Mouse (Mus musculus): ENCODE measurements around the gene Grhpr. TPM values are rescaled to one million over a fixed set of nuclear protein-coding genes. Genes with fewer than 3 reads are reported as not detected.

Gene Grhpr
- 60.2 and 65.4 TPM in 2 replicates for polyA plus RNA-seq (2014; fragmentation: Nextera tagmentation; extraction: Ambion mirVana)

DNA sequence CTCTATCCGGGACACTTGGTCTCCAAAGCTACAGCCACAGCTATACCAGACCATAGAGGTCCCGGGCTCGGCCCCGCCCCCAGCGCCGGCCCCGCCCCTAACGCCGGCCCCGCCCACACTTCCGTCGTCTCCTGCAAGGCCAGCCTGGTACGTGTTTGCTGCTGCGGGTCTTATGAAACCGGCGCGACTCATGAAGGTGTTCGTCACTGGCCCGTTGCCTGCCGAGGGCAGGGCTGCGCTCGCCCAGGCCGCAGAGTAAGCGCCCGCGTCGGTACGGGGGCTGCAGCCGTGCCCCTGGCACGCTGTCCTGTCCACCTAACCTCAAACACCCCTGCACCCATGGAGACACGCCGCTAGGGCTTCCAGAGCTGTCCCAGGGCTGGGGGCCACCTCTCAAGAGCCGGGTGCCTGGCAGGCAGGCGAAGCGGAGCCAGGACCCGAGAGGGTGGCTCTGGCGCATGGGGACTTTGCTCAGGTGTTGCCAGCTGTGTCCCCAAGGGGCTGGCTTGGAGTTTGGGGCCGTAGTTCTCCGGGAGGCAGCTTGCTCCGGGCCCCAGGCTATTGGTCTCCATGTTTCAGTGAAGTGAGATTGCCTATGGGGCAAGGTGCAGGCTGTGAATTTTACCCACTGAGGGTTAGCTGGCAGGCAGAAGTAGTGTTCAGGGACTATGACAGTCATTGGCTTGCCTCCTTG, at the start of gene Grhpr:
Gene Grhpr, plus strand, starts transcription at position 116 of the 694 bp plus-strand sequence.
- under 1% methylated on average over 40 of the region's 40 CpGs for WGBS

DNA sequence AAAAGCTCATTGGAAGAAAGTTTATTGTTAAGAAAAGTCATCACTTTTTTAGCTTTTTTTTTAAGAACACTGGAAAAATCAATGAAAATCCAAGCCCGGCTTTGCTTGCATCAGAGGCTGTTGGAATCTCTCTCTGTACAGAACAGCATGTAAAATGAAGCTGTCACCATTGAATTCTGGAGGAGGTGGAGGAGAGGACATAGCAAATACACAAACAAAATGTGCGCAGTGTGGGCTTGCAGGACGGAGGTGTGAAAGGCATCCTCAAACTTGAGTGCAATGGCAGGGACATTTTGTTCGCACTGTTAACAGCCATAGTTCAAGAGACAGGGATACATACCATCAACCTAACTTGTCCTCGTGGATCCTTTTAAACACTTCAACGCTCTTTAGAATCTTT, 49.5 kb upstream of the Grhpr start:
- Histone ChIP-seq H3K9me3 (ENCODE audit: control insufficient read depth, low read length) (no peaks in the 10 kb centered on the region), H3K27ac (ENCODE audit: low read depth, low read length) (no peak overlapping the region), H3K27me3 (ENCODE audit: control insufficient read depth, insufficient read depth, low read length) (no peaks in the 10 kb centered on the region), H3K4me3 (ENCODE audit: low read length) (no peak overlapping the region), H3K9ac (ENCODE audit: low read depth, low read length) (no peak overlapping the region), H3K4me2 (replicated peaks; ENCODE audit: low read depth, low read length) (no peak overlapping the region), H3K4me1 (ENCODE audit: control insufficient read depth, insufficient read depth, low read length) (no peaks in the 10 kb centered on the region), H3K36me3 (ENCODE audit: control insufficient read depth, insufficient read depth, low read length) (peaks cover 46% of the 10 kb centered on the region)
- 94% methylated on average over 6 of the region's 6 CpGs for WGBS
- ATAC-seq (ENCODE audit: low FRiP score, low TSS enrichment), result no peak

More for the DNA sequence above, at the start of gene Grhpr:
- peak within 1 kb of the TSS; percentile 81 for H3K4me3 ChIP-seq (ENCODE audit: low read length)
- no peaks in the 10 kb centered on the region for H3K27me3 ChIP-seq (ENCODE audit: control insufficient read depth, insufficient read depth, low read length)
- no peaks in the 10 kb centered on the region for H3K9me3 ChIP-seq (ENCODE audit: control insufficient read depth, low read length)
- peaks cover 6% of the 10 kb centered on the region; the same call in 1 of the 2 replicates for H3K4me1 ChIP-seq (ENCODE audit: control insufficient read depth, insufficient read depth, low read length)
- peak within 1 kb of the TSS; percentile 93 for H3K4me2 ChIP-seq (replicated peaks; ENCODE audit: low read depth, low read length)
- peak within 1 kb of the TSS; percentile 68 for H3K27ac ChIP-seq (ENCODE audit: low read depth, low read length)
- peak within 1 kb of the TSS; percentile 85 for H3K9ac ChIP-seq (ENCODE audit: low read depth, low read length)
- ATAC-seq (ENCODE audit: low FRiP score, low TSS enrichment), result peak; percentile 93
- H3K36me3 ChIP-seq (ENCODE audit: control insufficient read depth, insufficient read depth, low read length), result peaks cover 14% of the 10 kb centered on the region; the same call in 1 of the 2 replicates

DNA sequence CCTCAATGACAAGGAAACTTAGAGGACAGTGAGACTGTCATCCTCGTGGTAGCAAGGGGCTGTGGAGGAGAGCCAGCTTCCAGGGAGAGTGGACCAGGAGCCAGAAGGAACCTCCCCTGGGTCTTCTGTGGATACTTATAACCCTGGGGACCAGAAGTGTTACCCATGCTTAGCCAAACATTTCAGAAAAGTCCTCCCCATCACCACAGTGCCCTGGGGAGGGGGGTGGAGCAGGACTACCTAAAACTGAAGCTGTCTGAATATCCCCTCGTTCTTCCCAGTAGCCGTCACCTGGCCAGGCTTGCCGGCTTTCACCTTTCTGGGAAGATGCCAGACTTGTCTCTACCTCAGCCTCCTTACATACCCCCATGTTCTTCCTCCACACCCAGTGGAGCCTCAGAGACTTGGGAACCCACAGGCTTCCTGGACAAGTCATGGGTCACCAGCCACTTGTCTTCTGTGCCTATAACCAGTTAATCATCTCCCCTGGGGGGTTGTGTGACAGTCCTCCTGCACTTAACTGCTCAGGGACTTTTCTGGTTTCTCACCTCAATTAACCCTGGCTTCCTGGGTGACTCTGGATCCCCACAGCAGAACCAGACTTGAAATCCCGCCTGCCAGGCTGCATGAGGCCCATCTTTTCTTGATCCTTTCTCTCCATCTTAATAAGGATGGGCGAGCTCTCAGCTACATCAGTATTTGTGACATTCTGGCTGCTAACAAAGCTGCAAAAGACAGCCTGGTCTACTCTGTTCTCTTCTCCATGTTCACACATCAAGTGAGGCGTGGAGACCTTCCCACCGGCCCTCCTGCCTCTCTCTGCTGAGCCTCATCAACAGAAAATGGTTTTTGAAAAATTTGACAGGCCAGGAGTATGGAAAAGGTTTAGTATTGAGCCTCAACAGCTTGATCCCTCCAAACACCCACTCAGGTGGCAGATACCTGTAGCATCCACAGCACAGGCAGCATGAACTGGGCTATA, 42.5 kb upstream of the Grhpr start:
- no peaks in the 10 kb centered on the region; the same call in 1 of the 2 replicates for H3K4me1 ChIP-seq (ENCODE audit: control insufficient read depth, insufficient read depth, low read length)
- H3K4me3 ChIP-seq (ENCODE audit: low read length), result no peak overlapping the region
- no peak for ATAC-seq (ENCODE audit: low FRiP score, low TSS enrichment)
- H3K27ac ChIP-seq (ENCODE audit: low read depth, low read length), result no peak overlapping the region
- H3K9ac ChIP-seq (ENCODE audit: low read depth, low read length), result no peak overlapping the region
- 68% methylated on average over 8 of the region's 8 CpGs for WGBS
- no peaks in the 10 kb centered on the region for H3K27me3 ChIP-seq (ENCODE audit: control insufficient read depth, insufficient read depth, low read length)
- H3K4me2 ChIP-seq (replicated peaks; ENCODE audit: low read depth, low read length), result no peak overlapping the region
- H3K9me3 ChIP-seq (ENCODE audit: control insufficient read depth, low read length), result no peaks in the 10 kb centered on the region
- peaks cover 3% of the 10 kb centered on the region; the same call in 1 of the 2 replicates for H3K36me3 ChIP-seq (ENCODE audit: control insufficient read depth, insufficient read depth, low read length)

DNA sequence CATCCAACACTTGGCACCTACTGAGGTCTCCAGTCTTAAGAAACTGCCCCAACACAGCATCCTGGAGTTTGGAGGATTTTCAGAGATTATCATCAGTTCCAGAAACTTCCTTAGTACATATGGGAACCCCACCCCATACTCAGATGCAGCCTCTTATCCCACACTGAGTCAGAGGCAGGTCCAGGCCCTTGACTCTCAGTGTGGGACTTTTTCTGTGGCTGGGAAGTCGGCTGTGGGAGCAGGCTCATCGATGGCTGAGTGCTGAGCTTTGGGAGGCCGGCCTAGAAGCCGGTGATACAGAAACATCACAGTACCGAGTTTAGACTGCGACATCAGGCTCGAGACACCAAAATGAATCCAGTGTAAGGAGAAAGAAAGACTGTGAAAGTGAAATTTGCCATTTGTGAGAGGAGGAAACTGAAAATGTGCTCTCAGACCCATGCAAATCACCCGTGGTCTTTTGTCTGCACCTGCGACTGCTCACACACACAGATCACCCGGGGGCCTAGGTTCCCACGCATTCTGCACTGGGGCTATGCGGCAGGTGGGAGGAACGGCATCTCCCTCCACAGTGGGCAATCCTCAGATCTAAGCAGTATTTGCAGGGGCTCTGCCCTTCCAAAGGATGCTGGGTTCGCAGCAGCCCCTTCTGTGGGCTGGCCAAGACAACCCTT, 41.5 kb upstream of the Grhpr start:
- Histone ChIP-seq H3K9ac (ENCODE audit: low read depth, low read length) (no peak overlapping the region), H3K27me3 (ENCODE audit: control insufficient read depth, insufficient read depth, low read length) (no peaks in the 10 kb centered on the region), H3K9me3 (ENCODE audit: control insufficient read depth, low read length) (no peaks in the 10 kb centered on the region), H3K27ac (ENCODE audit: low read depth, low read length) (no peak overlapping the region), H3K4me1 (ENCODE audit: control insufficient read depth, insufficient read depth, low read length) (no peaks in the 10 kb centered on the region; the same call in 1 of the 2 replicates), H3K36me3 (ENCODE audit: control insufficient read depth, insufficient read depth, low read length) (no peaks in the 10 kb centered on the region), H3K4me3 (ENCODE audit: low read length) (no peak overlapping the region), H3K4me2 (replicated peaks; ENCODE audit: low read depth, low read length) (no peak overlapping the region)
- no peak for ATAC-seq (ENCODE audit: low FRiP score, low TSS enrichment)
- 83% methylated on average over 14 of the region's 14 CpGs for WGBS

DNA sequence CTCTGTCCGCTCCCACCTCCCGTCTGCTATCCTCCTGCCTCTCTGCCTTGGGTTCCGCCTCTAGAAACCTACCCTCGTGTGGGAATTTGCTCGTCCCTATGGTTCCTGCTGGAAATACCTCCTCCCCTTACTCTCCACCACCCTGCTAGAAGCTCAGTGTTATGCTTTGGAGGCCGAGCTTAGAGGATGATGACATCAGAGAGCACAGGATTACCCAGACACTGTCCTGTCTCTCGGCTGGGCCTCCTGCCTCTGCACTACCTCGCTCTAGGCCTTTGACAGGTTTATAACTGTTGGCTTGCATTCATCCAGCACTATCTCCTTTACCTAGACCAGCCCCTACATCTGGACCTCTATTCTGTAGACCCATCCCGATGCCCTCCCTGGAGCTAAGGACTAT, 40.9 kb upstream of the Grhpr start:
- ATAC-seq (ENCODE audit: low FRiP score, low TSS enrichment), result no peak
- Histone ChIP-seq H3K4me2 (replicated peaks; ENCODE audit: low read depth, low read length) (no peak overlapping the region), H3K27ac (ENCODE audit: low read depth, low read length) (no peak overlapping the region), H3K4me3 (ENCODE audit: low read length) (no peak overlapping the region), H3K27me3 (ENCODE audit: control insufficient read depth, insufficient read depth, low read length) (no peaks in the 10 kb centered on the region), H3K36me3 (ENCODE audit: control insufficient read depth, insufficient read depth, low read length) (no peaks in the 10 kb centered on the region), H3K9me3 (ENCODE audit: control insufficient read depth, low read length) (no peaks in the 10 kb centered on the region), H3K9ac (ENCODE audit: low read depth, low read length) (no peak overlapping the region), H3K4me1 (ENCODE audit: control insufficient read depth, insufficient read depth, low read length) (no peaks in the 10 kb centered on the region; the same call in 1 of the 2 replicates)
- 79% methylated on average over 9 of the region's 9 CpGs for WGBS

DNA sequence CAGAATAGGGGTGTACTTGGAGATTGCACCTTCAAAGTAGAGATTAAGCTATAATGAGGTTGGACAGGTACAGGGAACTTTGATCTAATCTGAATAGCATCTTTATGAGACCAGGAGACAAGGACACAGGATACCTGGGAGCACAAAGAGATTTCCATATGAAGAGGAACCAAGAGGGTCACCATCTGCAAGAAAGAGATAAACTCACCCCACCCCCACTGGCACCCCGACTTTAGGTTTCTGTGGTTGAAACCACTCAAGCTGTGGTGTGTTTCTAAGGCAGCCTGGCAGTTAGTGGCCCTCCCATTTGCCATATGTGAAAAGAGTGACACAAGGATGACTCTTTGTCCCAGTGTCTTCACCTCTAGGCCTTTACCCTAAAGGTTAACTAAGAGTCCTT, 39.0 kb upstream of the Grhpr start:
- Histone ChIP-seq H3K27ac (ENCODE audit: low read depth, low read length) (no peak overlapping the region), H3K27me3 (ENCODE audit: control insufficient read depth, insufficient read depth, low read length) (no peaks in the 10 kb centered on the region), H3K4me1 (ENCODE audit: control insufficient read depth, insufficient read depth, low read length) (no peaks in the 10 kb centered on the region; the same call in 1 of the 2 replicates), H3K9ac (ENCODE audit: low read depth, low read length) (no peak overlapping the region), H3K4me2 (replicated peaks; ENCODE audit: low read depth, low read length) (no peak overlapping the region), H3K36me3 (ENCODE audit: control insufficient read depth, insufficient read depth, low read length) (no peaks in the 10 kb centered on the region), H3K9me3 (ENCODE audit: control insufficient read depth, low read length) (no peaks in the 10 kb centered on the region), H3K4me3 (ENCODE audit: low read length) (no peak overlapping the region)
- WGBS, result 84% methylated on average over 1 of the region's 1 CpGs
- no peak for ATAC-seq (ENCODE audit: low FRiP score, low TSS enrichment)

DNA sequence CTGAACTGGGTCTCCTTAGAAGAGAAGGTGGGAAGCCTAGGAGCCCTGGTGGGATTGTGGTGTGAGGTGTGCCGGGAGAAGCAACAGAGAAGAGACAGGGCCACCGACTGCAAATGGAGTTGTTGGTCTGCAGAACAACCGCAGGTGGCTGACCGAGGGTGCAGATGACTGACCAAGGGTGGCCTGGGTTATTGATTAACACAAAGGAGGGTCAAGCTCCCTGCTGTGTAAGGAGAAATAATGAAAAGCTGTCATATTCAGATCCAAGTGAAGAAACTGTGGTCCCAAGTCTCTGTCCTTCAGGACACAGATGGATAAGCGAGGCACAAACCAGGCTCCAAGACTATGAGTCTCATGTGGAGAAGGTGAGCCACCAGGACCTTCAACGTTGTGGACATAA, 37.7 kb upstream of the Grhpr start:
- Histone ChIP-seq H3K9me3 (ENCODE audit: control insufficient read depth, low read length) (no peaks in the 10 kb centered on the region), H3K4me2 (replicated peaks; ENCODE audit: low read depth, low read length) (no peak overlapping the region), H3K27ac (ENCODE audit: low read depth, low read length) (no peak overlapping the region; the same call in 1 of the 2 replicates), H3K4me1 (ENCODE audit: control insufficient read depth, insufficient read depth, low read length) (no peaks in the 10 kb centered on the region; the same call in 1 of the 2 replicates), H3K36me3 (ENCODE audit: control insufficient read depth, insufficient read depth, low read length) (no peaks in the 10 kb centered on the region), H3K27me3 (ENCODE audit: control insufficient read depth, insufficient read depth, low read length) (no peaks in the 10 kb centered on the region), H3K4me3 (ENCODE audit: low read length) (no peak overlapping the region), H3K9ac (ENCODE audit: low read depth, low read length) (no peak overlapping the region)
- 65% methylated on average over 6 of the region's 6 CpGs for WGBS
- no peak for ATAC-seq (ENCODE audit: low FRiP score, low TSS enrichment)

DNA sequence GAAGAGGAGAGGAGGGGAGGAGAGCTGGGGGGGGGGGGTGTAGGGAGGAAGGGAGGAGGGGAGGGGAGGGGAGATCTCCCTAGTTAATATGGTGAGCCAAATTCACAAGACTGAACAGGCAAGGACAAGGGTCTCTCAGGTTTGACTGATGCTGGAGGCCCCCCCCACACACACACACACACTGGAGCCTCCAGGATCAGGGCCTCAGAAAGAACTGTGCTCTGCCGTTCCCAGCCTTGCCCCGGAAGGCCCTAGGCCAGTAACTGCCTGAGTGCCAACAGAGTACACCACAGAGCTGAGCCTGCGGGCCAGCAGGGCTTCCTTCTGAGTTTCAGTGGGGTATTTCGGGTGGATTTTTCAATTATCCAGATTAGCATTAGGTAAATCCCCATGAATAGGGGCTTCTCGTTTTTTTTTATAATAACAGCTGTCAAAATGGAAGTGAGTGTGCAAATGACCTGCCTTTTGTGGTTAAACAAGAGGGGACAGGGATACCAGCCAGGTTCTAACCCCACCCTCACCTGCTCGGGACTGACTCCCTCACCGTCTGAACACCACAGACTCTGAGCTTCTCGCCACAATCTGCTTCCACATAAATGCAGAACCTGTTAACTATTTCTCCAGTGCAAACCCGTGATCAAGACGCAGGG, 36.6 kb upstream of the Grhpr start:
- ATAC-seq (ENCODE audit: low FRiP score, low TSS enrichment), result no peak
- H3K4me2 ChIP-seq (replicated peaks; ENCODE audit: low read depth, low read length), result no peak overlapping the region
- 83% methylated on average over 10 of the region's 10 CpGs for WGBS

More for the DNA sequence above, 36.6 kb upstream of the Grhpr start:
- H3K9ac ChIP-seq (ENCODE audit: low read depth, low read length), result no peak overlapping the region
- no peak overlapping the region for H3K4me3 ChIP-seq (ENCODE audit: low read length)
- no peaks in the 10 kb centered on the region for H3K27me3 ChIP-seq (ENCODE audit: control insufficient read depth, insufficient read depth, low read length)
- H3K9me3 ChIP-seq (ENCODE audit: control insufficient read depth, low read length), result no peaks in the 10 kb centered on the region
- no peaks in the 10 kb centered on the region for H3K4me1 ChIP-seq (ENCODE audit: control insufficient read depth, insufficient read depth, low read length)
- H3K27ac ChIP-seq (ENCODE audit: low read depth, low read length), result no peak overlapping the region
- H3K36me3 ChIP-seq (ENCODE audit: control insufficient read depth, insufficient read depth, low read length), result no peaks in the 10 kb centered on the region
